8 mouse cellular contexts compared by ENCODE assay signal in genomic region chr7:45461326-45461725, GRCm38 (mm10). TPM values are rescaled to one million over a fixed set of nuclear protein-coding genes. Genes with fewer than 3 reads are reported as not detected.
A peak's percentile ranks its signal among the peaks of the same experiment; 100 is the strongest.
DNase-seq lines count a peak whose midpoint lies in the region; ATAC-seq and TF ChIP-seq lines count a peak whose summit lies in the region.

No protein-coding gene starts in this region.

- peaks cover 16 to 48% of the 10 kb centered on the region in 2 experiments for H3K4me1 ChIP-seq in CH12.LX (ENCODE audit: control insufficient read depth in 1 of 2, insufficient read depth in 2 of 2)
- peaks cover 50% of the 10 kb centered on the region for H3K4me1 ChIP-seq in forebrain, embryonic 13.5 days
- peaks cover 75% of the 10 kb centered on the region for H3K4me1 ChIP-seq in liver, embryonic 12.5 days

- peak; percentile 46 for DNase-seq in gastrocnemius, adult 2 months
- DNase-seq in gastrocnemius, adult 18-20 months (ENCODE audit: low spot score) = no peak
- no peak for DNase-seq in CH12.LX (ENCODE audit: extremely low read depth)
- DNase-seq in urinary bladder, adult 18-20 months (ENCODE audit: low spot score in 2 of 2) = no peak
- DNase-seq in thymus, postnatal 10 days (ENCODE audit: low spot score in 2 of 2) = no peak
- no peak for DNase-seq in gastrocnemius, postnatal 25 days

- TF ChIP-seq POLR2A in CH12.LX (IDR thresholded peaks at IDR 0.05; ENCODE audit: low read depth, low read length) = peak; percentile 3; the same call in 1 of the 2 replicates

- H3K36me3 ChIP-seq in CH12.LX (replicated peaks in 1 of 2; ENCODE audit: control insufficient read depth in 1 of 2, insufficient read depth in 1 of 2, low read length in 1 of 2) = peaks cover 39 to 60% of the 10 kb centered on the region in 2 experiments
- H3K36me3 ChIP-seq in forebrain, embryonic 13.5 days (ENCODE audit: poor library complexity, severe bottlenecking) = peaks cover 67% of the 10 kb centered on the region
- H3K36me3 ChIP-seq in liver, embryonic 12.5 days = peaks cover 67% of the 10 kb centered on the region

- H3K79me2 ChIP-seq in CH12.LX (replicated peaks; ENCODE audit: control insufficient read depth, extremely low read depth, insufficient read depth, poor library complexity, severe bottlenecking) = peaks cover 49% of the 10 kb centered on the region

- no peaks in the 10 kb centered on the region for H3K27me3 ChIP-seq in CH12.LX (replicated peaks)
- no peaks in the 10 kb centered on the region for H3K27me3 ChIP-seq in forebrain, embryonic 13.5 days
- H3K27me3 ChIP-seq in liver, embryonic 12.5 days (replicated peaks) = no peaks in the 10 kb centered on the region

- in situ Hi-C loops in CH12.LX (cut with MboI; ENCODE audit: low pct_ligation_motif_present, low pct_unique_long_range_greater_than_20kb, low sequenced_read_pairs) = loop anchor here (10.0 kb wide), 1 partner anchor 223 kb away; the partner anchor contains the start of gene Ntn5

- H3K4me2 ChIP-seq in CH12.LX (ENCODE audit: insufficient read depth, low read depth, poor library complexity, severe bottlenecking) = no peak overlapping the region
- H3K4me2 ChIP-seq in forebrain, embryonic 13.5 days = no peak overlapping the region
- H3K4me2 ChIP-seq in liver, embryonic 12.5 days = peak overlapping the region; percentile 88

- dilution Hi-C loops in CH12.LX (cut with MboI; ENCODE audit: extremely low pct_ligation_motif_present, extremely low pct_unique_long_range_greater_than_20kb, low sequenced_read_pairs) = no loop called here

- TF ChIP-seq CTCF in gastrocnemius, adult 2 months (IDR thresholded peaks at IDR 0.05) = no peak
- no peak for TF ChIP-seq CTCF in CH12.LX (conservative IDR thresholded peaks at IDR 0.05 in 1 of 2, IDR thresholded peaks at IDR 0.05 in 1 of 2; ENCODE audit: low read depth in 2 of 2, low read length in 2 of 2)

- H3K27ac ChIP-seq in gastrocnemius, adult 2 months = peak overlapping the region; percentile 97
- peak overlapping the region; percentile 80; the same call in 1 of the 2 replicates for H3K27ac ChIP-seq in CH12.LX (ENCODE audit: insufficient read depth, low read depth)
- peak overlapping the region; percentile 79 for H3K27ac ChIP-seq in forebrain, embryonic 13.5 days
- peak overlapping the region; percentile 99 for H3K27ac ChIP-seq in liver, embryonic 12.5 days

- peak overlapping the region; percentile 97 for H3K4me3 ChIP-seq in gastrocnemius, adult 2 months
- H3K4me3 ChIP-seq in CH12.LX (replicated peaks in 1 of 3; ENCODE audit: low read depth in 2 of 3, low read length in 2 of 3, poor library complexity in 1 of 3) = no peak overlapping the region
- H3K4me3 ChIP-seq in forebrain, embryonic 13.5 days = no peak overlapping the region
- H3K4me3 ChIP-seq in liver, embryonic 12.5 days = peak overlapping the region; percentile 87

- 71% methylated on average over 5 of the region's 5 CpGs for WGBS in forebrain, embryonic 13.5 days
- 55% methylated on average over 5 of the region's 5 CpGs for WGBS in liver, embryonic 12.5 days (ENCODE audit: insufficient replicate concordance)

- no peak for ATAC-seq in forebrain, embryonic 13.5 days
- ATAC-seq in liver, embryonic 12.5 days = peak; percentile 14

- TF ChIP-seq RAD21 in CH12.LX (IDR thresholded peaks at IDR 0.05; ENCODE audit: low read depth, low read length) = no peak

- intact Hi-C loops in gastrocnemius, adult 2 months (cut with DNase I) = no loop called here

- peak overlapping the region; percentile 24; the same call in 1 of the 2 replicates for H3K9ac ChIP-seq in CH12.LX (ENCODE audit: insufficient read depth, low read depth)
- H3K9ac ChIP-seq in forebrain, embryonic 13.5 days = no peak overlapping the region
- H3K9ac ChIP-seq in liver, embryonic 12.5 days = peak overlapping the region; percentile 93

- no peak for TF ChIP-seq EP300 in CH12.LX (IDR thresholded peaks at IDR 0.05; ENCODE audit: low read length)

- H3K9me3 ChIP-seq in CH12.LX (replicated peaks; ENCODE audit: low read length) = no peaks in the 10 kb centered on the region
- H3K9me3 ChIP-seq in forebrain, embryonic 13.5 days (replicated peaks) = no peaks in the 10 kb centered on the region
- no peaks in the 10 kb centered on the region for H3K9me3 ChIP-seq in liver, embryonic 12.5 days (replicated peaks)

TF ChIP-seq in CH12.LX, 34 proteins besides CTCF, POLR2A, EP300 and RAD21:
- TF ChIP-seq BHLHE40 (IDR thresholded peaks at IDR 0.05; ENCODE audit: low read depth, low read length) = no peak
- no peak for TF ChIP-seq CHD1 (IDR thresholded peaks at IDR 0.05; ENCODE audit: low read depth, low read length)
- no peak for TF ChIP-seq UBTF (IDR thresholded peaks at IDR 0.05; ENCODE audit: low read depth, low read length)
- no peak for TF ChIP-seq ELF1 (IDR thresholded peaks at IDR 0.05; ENCODE audit: low read depth, low read length)
- no peak for TF ChIP-seq JUN (IDR thresholded peaks at IDR 0.05; ENCODE audit: insufficient read depth, low read depth, low read length)
- no peak for TF ChIP-seq MEF2A (IDR thresholded peaks at IDR 0.05; ENCODE audit: borderline replicate concordance, low read depth, low read length)
- no peak for TF ChIP-seq ETS1 (conservative IDR thresholded peaks at IDR 0.05; ENCODE audit: low read depth, low read length)
- no peak for TF ChIP-seq HCFC1 (IDR thresholded peaks at IDR 0.05; ENCODE audit: low read depth, low read length)
- no peak for TF ChIP-seq MAFK (IDR thresholded peaks at IDR 0.05; ENCODE audit: insufficient replicate concordance, low read length)
- TF ChIP-seq MXI1 (IDR thresholded peaks at IDR 0.05; ENCODE audit: low read depth, low read length) = no peak
- no peak for TF ChIP-seq PAX5 (IDR thresholded peaks at IDR 0.05; ENCODE audit: low read length)
TF ChIP-seq in CH12.LX: peak in this region for 0.

RNA-seq across cellular contexts. Expression of gene Ftl1, which starts 1.6 kb away (rescaled TPM):
- 100 to 1,000 TPM; 122 to 149 TPM for total RNA-seq in gastrocnemius, adult 2 months (2021)
- total RNA-seq in gastrocnemius, adult 18-20 months (2021) = 100 to 1,000 TPM; 109 to 151 TPM
- total RNA-seq in CH12.LX (2012; rRNA removed) (142 and 164 TPM in 2 replicates), CH12.LX (2014; rRNA removed) (790 and 1,027 TPM in 2 replicates)
- polyA plus RNA-seq in CH12.LX (2012; ENCODE audit: insufficient read length, low read depth) = 31.2 and 60.3 TPM in 2 replicates
- polyA plus RNA-seq in forebrain, embryonic 13.5 days (2015; fragmentation: Nextera tagmentation; extraction: Ambion mirVana) = 6,730 and 6,791 TPM in 2 replicates
- polyA plus RNA-seq in liver, embryonic 12.5 days (2016; fragmentation: Nextera tagmentation; extraction: Ambion mirVana) = 7,751 and 8,218 TPM in 2 replicates
- total RNA-seq in gastrocnemius, postnatal 25 days (2021) = 100 to 1,000 TPM; 125 to 149 TPM

RNA-seq across cellular contexts. Expression of gene Bax, which starts 5.4 kb away (rescaled TPM):
- 10 to 100 TPM; 17.6 to 18.4 TPM for total RNA-seq in gastrocnemius, adult 2 months (2021)
- total RNA-seq in gastrocnemius, adult 18-20 months (2021) = 10 to 100 TPM; 14.2 to 16.6 TPM
- total RNA-seq in CH12.LX (2012; rRNA removed) (232 and 233 TPM in 2 replicates), CH12.LX (2014; rRNA removed) (185 and 195 TPM in 2 replicates)
- 273 and 321 TPM in 2 replicates for polyA plus RNA-seq in CH12.LX (2012; ENCODE audit: insufficient read length, low read depth)
- 243 and 272 TPM in 2 replicates for polyA plus RNA-seq in forebrain, embryonic 13.5 days (2015; fragmentation: Nextera tagmentation; extraction: Ambion mirVana)
- 147 and 155 TPM in 2 replicates for polyA plus RNA-seq in liver, embryonic 12.5 days (2016; fragmentation: Nextera tagmentation; extraction: Ambion mirVana)
- 10 to 100 TPM; 15.6 to 16.9 TPM for total RNA-seq in gastrocnemius, postnatal 25 days (2021)

RNA-seq across cellular contexts. Expression of gene Tulp2, which starts 20.4 kb away (rescaled TPM):
- total RNA-seq in gastrocnemius, adult 2 months (2021) = under 1 TPM in 1 of 2 experiments, not detected in 1; 0.39 TPM
- total RNA-seq in gastrocnemius, adult 18-20 months (2021) = not detected
- total RNA-seq in CH12.LX (2012; rRNA removed) (0.13 and 0.17 TPM in 2 replicates), CH12.LX (2014; rRNA removed) (not detected in 2 replicates)
- not detected in 2 replicates for polyA plus RNA-seq in CH12.LX (2012; ENCODE audit: insufficient read length, low read depth)
- polyA plus RNA-seq in forebrain, embryonic 13.5 days (2015; fragmentation: Nextera tagmentation; extraction: Ambion mirVana) = 0.11 and 0.22 TPM in 2 replicates
- 1.9 and 2.0 TPM in 2 replicates for polyA plus RNA-seq in liver, embryonic 12.5 days (2016; fragmentation: Nextera tagmentation; extraction: Ambion mirVana)
- total RNA-seq in gastrocnemius, postnatal 25 days (2021) = not detected

RNA-seq across cellular contexts. Expression of gene Ruvbl2, which starts 23.4 kb away (rescaled TPM):
- 10 to 100 TPM; 18.2 to 28.1 TPM for total RNA-seq in gastrocnemius, adult 2 months (2021)
- total RNA-seq in gastrocnemius, adult 18-20 months (2021) = 10 to 100 TPM; 26.6 to 27.9 TPM
- total RNA-seq in CH12.LX (2012; rRNA removed) (224 and 253 TPM in 2 replicates), CH12.LX (2014; rRNA removed) (229 and 267 TPM in 2 replicates)
- 253 and 277 TPM in 2 replicates for polyA plus RNA-seq in CH12.LX (2012; ENCODE audit: insufficient read length, low read depth)
- polyA plus RNA-seq in forebrain, embryonic 13.5 days (2015; fragmentation: Nextera tagmentation; extraction: Ambion mirVana) = 153 and 173 TPM in 2 replicates
- polyA plus RNA-seq in liver, embryonic 12.5 days (2016; fragmentation: Nextera tagmentation; extraction: Ambion mirVana) = 135 and 141 TPM in 2 replicates
- 10 to 100 TPM; 23.3 to 23.8 TPM for total RNA-seq in gastrocnemius, postnatal 25 days (2021)

RNA-seq across cellular contexts. Expression of gene Gm45808, which starts 25.3 kb away (rescaled TPM):
- total RNA-seq in gastrocnemius, adult 2 months (2021) = 1 to 10 TPM; 5.5 to 8.4 TPM
- 1 to 10 TPM; 8.1 to 9.6 TPM for total RNA-seq in gastrocnemius, adult 18-20 months (2021)
- total RNA-seq in CH12.LX (2012; rRNA removed) (5.0 and 5.7 TPM in 2 replicates), CH12.LX (2014; rRNA removed) (0.85 and 1.3 TPM in 2 replicates)
- 2.2 TPM in 1 of 2 replicates, not detected in the other for polyA plus RNA-seq in CH12.LX (2012; ENCODE audit: insufficient read length, low read depth)
- 0.26 TPM in 1 of 2 replicates, not detected in the other for polyA plus RNA-seq in forebrain, embryonic 13.5 days (2015; fragmentation: Nextera tagmentation; extraction: Ambion mirVana)
- polyA plus RNA-seq in liver, embryonic 12.5 days (2016; fragmentation: Nextera tagmentation; extraction: Ambion mirVana) = not detected in 2 replicates
- 1 to 10 TPM; 4.3 to 10.0 TPM for total RNA-seq in gastrocnemius, postnatal 25 days (2021)

Comparison
In these comparisons a context has a peak if more than half of its experiments do, and no peak if none do; other contexts are left out.
1. H3K4me3 ChIP-seq: peak in gastrocnemius, adult 2 months (single experiment) and liver, embryonic 12.5 days (single experiment); none in CH12.LX (0 of 3) and forebrain, embryonic 13.5 days (single experiment).
2. RNA of gene Bax, which starts 5.4 kb away (total RNA-seq): 185 to 233 TPM in CH12.LX; 17.6 to 18.4 TPM in gastrocnemius, adult 2 months, 15.6 to 16.9 TPM in gastrocnemius, postnatal 25 days and 14.2 to 16.6 TPM in gastrocnemius, adult 18-20 months; every median in the first group is over 4 times any median in the second.
3. Peak in every context shown above with its lines, with median percentiles within 50 percentile points of each other: H3K27ac ChIP-seq.